Mouse (Mus musculus) C2C12 (cell line): ENCODE results near the gene Xkr7. TPM values are rescaled to one million over a fixed set of nuclear protein-coding genes. Genes with fewer than 3 reads are reported as not detected.
A peak's percentile ranks its signal among the peaks of the same experiment; 100 is the strongest.

Experiments
- H3K27me3 ChIP-seq: one replicate; pipeline ENCODE4 v1.6.1; 2011; ENCODE audit not compliant: control insufficient read depth, insufficient read depth, insufficient read length
- H3K36me3 ChIP-seq: one replicate; pipeline ENCODE4 v1.6.1; 2011; ENCODE audit not compliant: control insufficient read depth, insufficient read depth
- H3K4me3 ChIP-seq: one replicate; pipeline ENCODE4 v1.5.1; 2011; ENCODE audit warnings: mild to moderate bottlenecking, control low read depth; ENCODE audit not compliant: poor library complexity, insufficient read depth, severe bottlenecking
- H3K79me2 ChIP-seq: one replicate; pipeline ENCODE4 v1.6.1; 2011; ENCODE audit not compliant: control insufficient read depth, insufficient read depth
- H3K79me3 ChIP-seq: one replicate; pipeline ENCODE4 v1.6.1; 2011; ENCODE audit warnings: low read depth, control low read depth
- H3ac ChIP-seq: one replicate; pipeline ENCODE3; 2011; ENCODE audit warnings: low read depth; ENCODE audit not compliant: control insufficient read depth, insufficient read length
- CEBPB ChIP-seq: IDR thresholded peaks from one replicate; pipeline ENCODE4 v1.6.1; 2011; ENCODE audit warnings: low read depth, mild to moderate bottlenecking, control low read depth, moderate library complexity
- CTCF ChIP-seq: IDR thresholded peaks from one replicate; pipeline ENCODE4 v1.5.1; 2011; ENCODE audit not compliant: control insufficient read depth, insufficient read depth, insufficient read length
- FOSL1 ChIP-seq: IDR thresholded peaks from one replicate; pipeline ENCODE4 v1.8.0; 2011; ENCODE audit warnings: mild to moderate bottlenecking, low read length; ENCODE audit not compliant: poor library complexity, insufficient read depth, severe bottlenecking
- MAX ChIP-seq: IDR thresholded peaks from one replicate; pipeline ENCODE4 v1.6.1; 2011; ENCODE audit warnings: mild to moderate bottlenecking, control low read depth
- MYOD1 ChIP-seq: IDR thresholded peaks from one replicate; pipeline ENCODE4 v1.6.1; 2011; ENCODE audit warnings: low read depth; ENCODE audit not compliant: control insufficient read depth, insufficient read length
- MYOG ChIP-seq: IDR thresholded peaks from one replicate; pipeline ENCODE4 v1.6.1; 2011; ENCODE audit not compliant: control insufficient read depth, insufficient read length; ENCODE audit errors: extremely low read depth
- USF1 ChIP-seq: IDR thresholded peaks from one replicate; pipeline ENCODE4 v1.6.1; 2011; ENCODE audit warnings: low read depth, mild to moderate bottlenecking, control low read depth, moderate library complexity
- polyA plus RNA-seq: library from polyadenylated mRNA; unstranded; fragments of >200 nt; fragmentation: generic; extraction: Trizol; gene quantifications from one replicate; pipeline ENCODE4 v1.2.1, GENCODE M21; 2012; ENCODE audit warnings: missing spikeins

Gene Xkr7
- polyA plus RNA-seq, 1 experiment, result not detected

- peaks cover 85% of the 10 kb centered on the region for H3K27me3 ChIP-seq
Measured at GRCm38 (mm10) chr2:153071491-153072184, 40.0 kb downstream of the Xkr7 start.

GRCm38 (mm10) chr2:153074651-153075050, 43.0 kb downstream of the Xkr7 start:
- Histone ChIP-seq H3ac (no peak overlapping the region), H3K79me3 (no peaks in the 10 kb centered on the region), H3K27me3 (peaks cover 85% of the 10 kb centered on the region), H3K36me3 (no peaks in the 10 kb centered on the region), H3K79me2 (no peaks in the 10 kb centered on the region), H3K4me3 (no peak overlapping the region)
- no peak for TF ChIP-seq MAX
- no peak for TF ChIP-seq MYOG
- TF ChIP-seq CEBPB, result no peak
- no peak for TF ChIP-seq USF1
- TF ChIP-seq MYOD1, result no peak
- TF ChIP-seq FOSL1, result no peak
- TF ChIP-seq CTCF, result no peak

More at GRCm38 (mm10) chr2:153071491-153072184, 40.0 kb downstream of the Xkr7 start:
- TF ChIP-seq FOSL1 (no peak), USF1 (no peak), MYOG (no peak), CTCF (no peak), MAX (no peak), CEBPB (no peak), MYOD1 (no peak)
- no peak overlapping the region for H3K4me3 ChIP-seq
- no peaks in the 10 kb centered on the region for H3K79me3 ChIP-seq
- no peaks in the 10 kb centered on the region for H3K79me2 ChIP-seq
- no peaks in the 10 kb centered on the region for H3K36me3 ChIP-seq
- H3ac ChIP-seq, result no peak overlapping the region

GRCm38 (mm10) chr2:153075961-153076360, 44.3 kb downstream of the Xkr7 start:
- Histone ChIP-seq H3K36me3 (no peaks in the 10 kb centered on the region), H3K4me3 (no peak overlapping the region), H3K27me3 (peaks cover 74% of the 10 kb centered on the region), H3K79me2 (no peaks in the 10 kb centered on the region), H3ac (no peak overlapping the region), H3K79me3 (no peaks in the 10 kb centered on the region)
- no peak for TF ChIP-seq FOSL1
- no peak for TF ChIP-seq MYOG
- no peak for TF ChIP-seq CTCF
- no peak for TF ChIP-seq MAX
- TF ChIP-seq MYOD1, result no peak
- TF ChIP-seq CEBPB, result no peak
- no peak for TF ChIP-seq USF1

DNA sequence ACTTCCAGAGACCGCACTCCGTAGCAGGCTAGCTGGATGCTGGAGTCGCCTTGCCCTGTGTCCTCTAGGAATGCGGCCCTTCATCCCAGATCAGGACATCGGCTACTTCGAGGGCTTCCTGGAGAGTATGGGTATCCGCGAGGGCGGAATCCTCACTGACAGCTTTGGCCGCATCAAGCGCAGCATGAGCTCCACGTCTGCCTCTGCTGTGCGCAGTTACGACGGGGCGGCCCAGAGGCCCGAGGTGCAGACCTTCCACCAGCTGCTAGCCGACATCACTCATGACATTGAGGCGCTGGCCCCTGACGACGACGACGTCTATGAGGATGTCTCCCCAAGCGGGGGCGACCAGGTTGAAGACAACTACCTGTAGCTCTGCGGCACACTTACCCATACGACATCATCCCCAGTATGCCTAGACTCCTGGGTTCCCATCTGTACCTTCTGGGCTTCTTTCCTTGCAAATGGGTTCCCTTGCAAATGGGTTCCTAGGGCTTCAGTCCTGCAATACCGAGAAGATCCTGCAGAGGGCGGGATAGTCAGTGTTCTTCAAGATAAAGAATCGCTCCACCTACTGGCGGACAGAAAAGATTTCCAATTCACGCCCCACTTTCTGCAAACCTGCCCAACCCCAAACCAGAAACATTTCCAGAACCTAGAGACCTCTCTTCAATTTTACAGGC, 49.3 kb downstream of the Xkr7 start:
- Histone ChIP-seq H3ac (no peak overlapping the region), H3K4me3 (no peak overlapping the region), H3K79me2 (no peaks in the 10 kb centered on the region), H3K79me3 (no peaks in the 10 kb centered on the region), H3K36me3 (no peaks in the 10 kb centered on the region), H3K27me3 (peaks cover 34% of the 10 kb centered on the region)
- peak; percentile 76 for TF ChIP-seq CTCF
- no peak for TF ChIP-seq MYOD1

DNA sequence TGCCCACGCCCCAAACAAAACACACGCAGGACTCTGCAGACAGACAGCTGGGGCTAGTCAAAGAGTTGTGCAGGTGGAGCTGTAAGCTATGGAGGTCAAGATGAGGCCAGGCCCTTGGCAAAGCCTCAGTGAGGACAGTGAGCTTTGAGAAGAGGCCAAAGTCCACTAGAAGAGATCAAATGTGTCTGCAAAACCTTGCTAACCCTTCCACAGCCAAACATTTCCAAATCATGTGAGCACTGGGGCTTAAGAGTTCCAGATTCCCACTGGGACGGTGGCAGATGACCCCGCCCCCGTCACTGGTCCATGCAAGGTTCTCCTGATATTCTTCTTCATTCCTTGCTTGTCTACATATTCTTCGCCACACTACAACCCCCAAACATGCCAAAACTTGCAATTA, 50.2 kb downstream of the Xkr7 start:
- H3K36me3 ChIP-seq, result no peaks in the 10 kb centered on the region
- H3K27me3 ChIP-seq, result peaks cover 25% of the 10 kb centered on the region
- H3K79me2 ChIP-seq, result no peaks in the 10 kb centered on the region
- no peak overlapping the region for H3K4me3 ChIP-seq
- no peaks in the 10 kb centered on the region for H3K79me3 ChIP-seq
- no peak overlapping the region for H3ac ChIP-seq
- TF ChIP-seq USF1, result no peak
- no peak for TF ChIP-seq FOSL1

DNA sequence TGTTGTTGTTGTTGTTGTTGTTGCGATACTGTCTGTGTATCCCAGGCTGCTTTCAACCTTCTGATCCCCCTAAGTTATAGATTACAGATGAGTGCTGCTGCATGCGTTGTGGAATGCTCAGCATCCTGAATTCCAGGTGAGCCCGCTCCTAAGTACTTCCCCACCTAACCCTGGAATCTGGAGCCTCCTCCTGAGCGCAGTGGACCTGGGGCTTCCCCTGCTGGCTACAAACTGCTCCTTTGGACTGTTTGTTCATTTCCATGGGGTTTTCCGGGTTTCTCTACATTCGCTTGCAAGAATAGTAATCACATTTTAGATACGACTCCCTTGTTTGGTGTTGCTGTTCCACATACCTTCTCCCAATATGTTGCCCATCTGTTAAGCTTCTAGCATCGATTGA, 51.6 kb downstream of the Xkr7 start:
- Histone ChIP-seq H3K36me3 (no peaks in the 10 kb centered on the region), H3K27me3 (peaks cover 16% of the 10 kb centered on the region), H3ac (no peak overlapping the region), H3K4me3 (no peak overlapping the region), H3K79me3 (no peaks in the 10 kb centered on the region), H3K79me2 (no peaks in the 10 kb centered on the region)
- no peak for TF ChIP-seq MYOD1
- no peak for TF ChIP-seq MAX
- no peak for TF ChIP-seq CEBPB
- TF ChIP-seq CTCF, result no peak
- TF ChIP-seq USF1, result no peak
- TF ChIP-seq MYOG, result no peak
- TF ChIP-seq FOSL1, result no peak
